Mouse (Mus musculus): ENCODE results near the gene Hace1. TPM values are rescaled to one million over a fixed set of nuclear protein-coding genes. Genes with fewer than 3 reads are reported as not detected.
A peak's percentile ranks its signal among the peaks of the same experiment; 100 is the strongest.
"Not testable (repeated sequence)": the region's sequence is repeated elsewhere in the genome, so short reads cannot be mapped to it uniquely, and the experiment has no call there.

Hace1 gene
- polyA plus RNA-seq (2015; fragmentation: Nextera tagmentation; extraction: Ambion mirVana) = 16.6 and 21.6 TPM in 2 replicates

DNA sequence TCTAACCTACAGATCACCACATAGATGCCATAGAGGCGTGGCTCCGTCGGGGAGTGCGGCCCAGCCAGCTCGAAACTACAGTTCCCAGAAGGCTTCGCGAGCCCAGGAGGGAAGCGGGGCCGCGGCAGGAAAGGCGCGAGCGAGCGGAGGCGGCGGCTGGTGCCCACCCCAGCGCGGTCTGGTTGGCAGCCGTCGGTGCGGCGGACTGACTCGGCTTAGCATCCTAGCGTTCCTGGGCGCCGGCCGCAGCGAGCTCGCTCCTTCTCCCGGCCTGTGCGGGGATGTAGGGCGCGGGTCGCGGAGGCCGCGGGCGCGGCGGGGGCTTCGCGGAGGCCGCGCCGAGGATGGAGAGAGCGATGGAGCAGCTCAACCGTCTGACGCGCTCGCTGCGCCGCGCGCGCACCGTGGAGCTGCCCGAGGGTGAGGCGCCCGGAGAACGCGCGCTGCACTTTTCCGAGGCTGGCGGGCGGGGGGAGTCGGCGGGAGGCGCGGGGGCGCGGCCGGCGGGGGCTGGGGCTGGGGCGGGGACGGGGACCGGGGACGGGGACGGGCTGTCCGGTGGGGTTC is at the start of gene Hace1:
Hace1 (plus strand) TSS at position 99 of the 567 bp plus-strand sequence.
- Histone ChIP-seq H3K4me2 (peak within 1 kb of the TSS; percentile 63), H3K9ac (peak within 1 kb of the TSS; percentile 89), H3K36me3 (no peaks in the 10 kb centered on the region), H3K27ac (replicated peaks) (peak within 1 kb of the TSS; percentile 97), H3K9me3 (no peaks in the 10 kb centered on the region), H3K27me3 (no peaks in the 10 kb centered on the region), H3K4me1 (replicated peaks) (no peaks in the 10 kb centered on the region; the same call in 1 of the 2 replicates), H3K4me3 (peak within 1 kb of the TSS; percentile 81)
- under 1% methylated on average over 69 of the region's 79 CpGs for WGBS
- ATAC-seq (ENCODE audit: low read depth) = peak; percentile 99

DNA sequence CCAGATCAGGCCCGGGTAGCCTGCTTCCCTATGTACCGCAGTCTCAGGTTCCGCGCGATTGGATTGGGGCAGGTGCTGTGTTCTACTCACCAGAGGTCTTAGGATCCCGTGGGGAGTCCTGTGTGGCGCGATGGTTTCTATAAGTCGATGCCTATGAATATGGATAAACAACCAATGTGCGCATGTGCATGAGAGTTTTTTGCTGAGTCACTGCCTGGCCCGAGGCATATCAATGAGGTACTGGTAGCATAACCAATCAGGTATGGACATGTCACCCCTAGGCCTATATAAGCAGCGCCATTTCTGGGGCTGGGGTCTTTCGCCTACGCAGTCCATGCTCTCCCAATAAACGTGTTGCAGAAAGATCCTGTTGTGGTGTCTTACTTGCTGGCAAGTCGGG is 40.3 kb upstream of the Hace1 start:
- H3K36me3 ChIP-seq; H3K4me2 ChIP-seq; H3K27me3 ChIP-seq; ATAC-seq (ENCODE audit: low read depth); H3K4me1 ChIP-seq (replicated peaks); H3K27ac ChIP-seq (replicated peaks); H3K9me3 ChIP-seq; H3K4me3 ChIP-seq; H3K9ac ChIP-seq: not testable (repeated sequence)
- WGBS = 96% methylated on average over 16 of the region's 16 CpGs

- Histone ChIP-seq H3K36me3 (no peaks in the 10 kb centered on the region), H3K27me3 (no peaks in the 10 kb centered on the region), H3K9me3 (no peaks in the 10 kb centered on the region), H3K27ac (replicated peaks) (no peak overlapping the region), H3K4me1 (replicated peaks) (no peaks in the 10 kb centered on the region), H3K4me3 (no peak overlapping the region), H3K9ac (no peak overlapping the region), H3K4me2 (no peak overlapping the region)
- no peak for ATAC-seq (ENCODE audit: low read depth)
- WGBS = 59% methylated on average over 2 of the region's 2 CpGs
Measured at GRCm38 (mm10) chr10:45542726-45543125, 34.9 kb upstream of the Hace1 start.

GRCm38 (mm10) chr10:45546799-45547198 is 30.8 kb upstream of the Hace1 start:
- H3K4me3 ChIP-seq = no peak overlapping the region
- no peak overlapping the region for H3K4me2 ChIP-seq
- H3K27me3 ChIP-seq = no peaks in the 10 kb centered on the region
- no peak overlapping the region for H3K9ac ChIP-seq
- no peaks in the 10 kb centered on the region for H3K4me1 ChIP-seq (replicated peaks)
- no peaks in the 10 kb centered on the region for H3K36me3 ChIP-seq
- WGBS = 46% methylated on average over 7 of the region's 7 CpGs
- no peak overlapping the region for H3K27ac ChIP-seq (replicated peaks)
- no peak for ATAC-seq (ENCODE audit: low read depth)
- peaks cover 14% of the 10 kb centered on the region for H3K9me3 ChIP-seq

DNA sequence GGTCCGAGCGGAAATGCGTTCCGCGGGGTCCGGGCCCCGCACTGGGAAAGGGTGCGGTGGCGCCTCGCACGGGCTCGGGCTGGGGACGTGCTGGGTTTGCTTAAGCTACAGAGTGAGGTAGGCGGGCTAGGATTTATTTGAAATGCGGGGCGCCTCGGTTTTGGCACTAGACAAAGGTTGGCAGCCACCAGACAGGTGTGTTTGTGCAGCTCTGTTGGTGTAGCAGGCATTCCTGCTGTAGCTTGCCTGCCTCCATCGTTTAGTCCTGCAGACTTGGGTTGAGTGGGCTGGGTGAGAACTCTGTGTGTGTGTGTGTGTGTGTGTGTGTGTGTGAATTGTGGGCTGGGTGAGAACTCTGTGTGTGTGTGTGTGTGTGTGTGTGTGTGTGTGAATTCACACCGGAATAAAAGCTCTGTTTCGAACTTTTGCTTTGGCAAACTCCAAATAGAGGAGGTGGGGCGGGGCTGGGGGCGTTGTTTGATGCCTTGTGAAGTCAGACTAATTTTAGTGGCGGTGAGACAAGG is 731 bp downstream of the Hace1 start:
- peak overlapping the region; percentile 63 for H3K4me2 ChIP-seq
- H3K27me3 ChIP-seq = no peaks in the 10 kb centered on the region
- H3K36me3 ChIP-seq = no peaks in the 10 kb centered on the region
- peak overlapping the region; percentile 97 for H3K27ac ChIP-seq (replicated peaks)
- H3K9ac ChIP-seq = peak overlapping the region; percentile 89
- no peaks in the 10 kb centered on the region for H3K9me3 ChIP-seq
- peak; percentile 89 for ATAC-seq (ENCODE audit: low read depth)
- no peaks in the 10 kb centered on the region; the same call in 1 of the 2 replicates for H3K4me1 ChIP-seq (replicated peaks)
- 1% methylated on average over 23 of the region's 23 CpGs for WGBS
- H3K4me3 ChIP-seq = peak overlapping the region; percentile 81

DNA sequence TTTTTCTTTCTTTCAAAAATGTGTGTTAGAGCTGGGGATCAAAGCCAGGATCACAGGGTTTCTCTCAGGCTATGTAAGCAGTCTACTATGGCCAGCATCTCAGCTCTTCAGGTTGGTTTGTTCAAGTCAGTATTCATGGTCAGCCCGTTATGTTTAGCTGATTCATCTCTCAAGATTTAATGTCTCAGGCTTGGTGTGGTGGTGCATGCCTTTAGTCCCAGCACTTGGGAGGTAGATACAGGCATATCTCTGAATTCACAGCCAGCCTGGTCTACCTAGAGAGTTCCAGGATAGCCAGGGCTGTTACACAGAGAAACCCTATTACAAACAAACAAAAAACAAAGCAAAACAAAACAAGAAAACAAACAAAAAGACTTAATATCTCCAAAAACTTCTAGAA is 5.7 kb downstream of the Hace1 start:
- H3K4me3 ChIP-seq = no peak overlapping the region
- no peak overlapping the region for H3K4me2 ChIP-seq
- H3K27ac ChIP-seq (replicated peaks) = no peak overlapping the region
- H3K36me3 ChIP-seq = no peaks in the 10 kb centered on the region
- H3K4me1 ChIP-seq (replicated peaks) = no peaks in the 10 kb centered on the region; the same call in 1 of the 2 replicates
- no peaks in the 10 kb centered on the region for H3K27me3 ChIP-seq
- ATAC-seq (ENCODE audit: low read depth) = no peak
- no peaks in the 10 kb centered on the region for H3K9me3 ChIP-seq
- 78% methylated on average over 1 of the region's 1 CpGs for WGBS
- no peak overlapping the region for H3K9ac ChIP-seq

GRCm38 (mm10) chr10:45583829-45584228 is 6.2 kb downstream of the Hace1 start:
- H3K4me1 ChIP-seq (replicated peaks) = no peaks in the 10 kb centered on the region; the same call in 1 of the 2 replicates
- no peak overlapping the region for H3K9ac ChIP-seq
- no peaks in the 10 kb centered on the region for H3K9me3 ChIP-seq
- H3K27me3 ChIP-seq = no peaks in the 10 kb centered on the region
- H3K4me2 ChIP-seq = no peak overlapping the region
- H3K27ac ChIP-seq (replicated peaks) = no peak overlapping the region
- H3K36me3 ChIP-seq = no peaks in the 10 kb centered on the region
- no peak overlapping the region for H3K4me3 ChIP-seq
- no peak for ATAC-seq (ENCODE audit: low read depth)
- WGBS = 96% methylated on average over 6 of the region's 6 CpGs

GRCm38 (mm10) chr10:45584311-45585102 is 6.9 kb downstream of the Hace1 start:
- ATAC-seq (ENCODE audit: low read depth) = no peak
- no peak overlapping the region for H3K4me2 ChIP-seq
- H3K4me3 ChIP-seq = no peak overlapping the region
- H3K9me3 ChIP-seq = no peaks in the 10 kb centered on the region
- WGBS = 94% methylated on average over 12 of the region's 12 CpGs
- no peaks in the 10 kb centered on the region for H3K4me1 ChIP-seq (replicated peaks)
- H3K27me3 ChIP-seq = no peaks in the 10 kb centered on the region
- no peak overlapping the region for H3K27ac ChIP-seq (replicated peaks)
- H3K9ac ChIP-seq = no peak overlapping the region
- H3K36me3 ChIP-seq = no peaks in the 10 kb centered on the region

- ATAC-seq (ENCODE audit: low read depth) = no peak
- 71% methylated on average over 3 of the region's 3 CpGs for WGBS
- Histone ChIP-seq H3K4me3 (no peak overlapping the region), H3K27me3 (no peaks in the 10 kb centered on the region), H3K4me2 (no peak overlapping the region), H3K27ac (replicated peaks) (no peak overlapping the region), H3K36me3 (peaks cover 11% of the 10 kb centered on the region), H3K4me1 (replicated peaks) (no peaks in the 10 kb centered on the region), H3K9me3 (no peaks in the 10 kb centered on the region), H3K9ac (no peak overlapping the region)
Measured at GRCm38 (mm10) chr10:45605853-45606252, 28.2 kb downstream of the Hace1 start.

DNA sequence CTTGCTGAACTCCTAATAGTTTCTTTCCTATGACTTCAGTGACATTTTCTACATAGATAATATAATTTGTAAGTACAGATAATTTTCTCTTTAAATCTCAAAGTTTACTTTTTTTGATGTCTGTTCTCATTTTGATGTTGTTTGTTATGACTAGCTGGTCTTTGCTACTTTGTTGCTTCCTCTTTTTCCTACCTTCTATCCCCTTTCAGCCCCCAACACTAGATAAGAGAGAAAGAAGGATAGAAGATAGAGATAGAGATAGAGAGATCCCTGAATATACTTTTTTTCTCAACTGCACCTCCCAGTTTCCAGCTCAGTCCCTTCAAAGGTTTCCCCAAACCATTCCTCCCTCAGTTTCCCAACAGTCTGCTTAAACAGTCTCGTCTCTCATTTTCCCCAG is 33.1 kb downstream of the Hace1 start:
- Histone ChIP-seq H3K4me1 (replicated peaks) (no peaks in the 10 kb centered on the region), H3K4me2 (no peak overlapping the region), H3K4me3 (no peak overlapping the region), H3K9me3 (no peaks in the 10 kb centered on the region), H3K36me3 (peaks cover 19% of the 10 kb centered on the region), H3K9ac (no peak overlapping the region), H3K27me3 (no peaks in the 10 kb centered on the region), H3K27ac (replicated peaks) (no peak overlapping the region)
- 81% methylated on average over 1 of the region's 1 CpGs for WGBS
- no peak for ATAC-seq (ENCODE audit: low read depth)

DNA sequence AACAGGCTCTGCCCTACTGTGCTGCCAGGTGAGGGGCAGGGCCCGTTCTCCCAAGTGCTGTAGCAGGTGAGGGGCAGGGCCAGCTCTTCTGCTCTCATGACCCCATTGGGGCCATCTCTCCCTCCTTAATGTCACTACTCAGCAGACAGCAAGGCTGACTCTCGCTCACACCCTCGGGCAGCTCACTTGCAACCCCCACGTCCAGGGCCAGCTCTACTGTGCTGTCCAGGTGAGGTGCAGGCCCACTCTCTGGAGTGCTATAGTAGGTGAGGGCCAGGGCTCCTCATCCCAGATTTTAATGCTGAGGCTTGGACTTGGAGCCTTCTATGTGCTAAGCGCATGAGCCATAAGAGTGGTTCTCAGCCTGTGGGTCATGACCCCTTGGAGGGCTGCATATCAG is 38.4 kb downstream of the Hace1 start:
- Histone ChIP-seq H3K27ac (replicated peaks) (no peak overlapping the region), H3K9ac (no peak overlapping the region), H3K36me3 (peaks cover 13% of the 10 kb centered on the region; the same call in 1 of the 2 replicates), H3K4me1 (replicated peaks) (no peaks in the 10 kb centered on the region), H3K9me3 (no peaks in the 10 kb centered on the region), H3K4me2 (no peak overlapping the region), H3K4me3 (no peak overlapping the region), H3K27me3 (no peaks in the 10 kb centered on the region)
- ATAC-seq (ENCODE audit: low read depth) = no peak
- WGBS = 98% methylated on average over 5 of the region's 5 CpGs

GRCm38 (mm10) chr10:45619039-45619438 is 41.4 kb downstream of the Hace1 start:
- ATAC-seq (ENCODE audit: low read depth) = no peak
- 81% methylated on average over 3 of the region's 3 CpGs for WGBS
- no peaks in the 10 kb centered on the region for H3K9me3 ChIP-seq
- H3K4me3 ChIP-seq = no peak overlapping the region
- H3K27ac ChIP-seq (replicated peaks) = no peak overlapping the region
- H3K4me2 ChIP-seq = no peak overlapping the region
- peaks cover 12% of the 10 kb centered on the region; the same call in 1 of the 2 replicates for H3K36me3 ChIP-seq
- no peak overlapping the region for H3K9ac ChIP-seq
- H3K27me3 ChIP-seq = no peaks in the 10 kb centered on the region
- H3K4me1 ChIP-seq (replicated peaks) = no peaks in the 10 kb centered on the region

Measured in neural tube, embryonic 13.5 days (tissue).